Mouse (Mus musculus) cerebellum, adult 2 months (tissue): Measurements from ENCODE around the gene Mllt11. TPM values are rescaled to one million over a fixed set of nuclear protein-coding genes. Genes with fewer than 3 reads are reported as not detected.
"Not testable (repeated sequence)": the region's sequence is repeated elsewhere in the genome, so short reads cannot be mapped to it uniquely, and the experiment has no call there.

ENCODE experiments used
- DNase-seq, 2 experiments: peaks; one replicate each; pipeline ENCODE4 v3.0.0; 2021
- H3K27ac ChIP-seq: fragments of 200-500 bp; 2 replicates; pipeline ENCODE4 v1.5.1; 2012; ENCODE audit warnings: low read length, control low read depth, inconsistent platforms; ENCODE audit not compliant: insufficient read depth
- H3K27me3 ChIP-seq: fragments of 200-500 bp; 2 replicates; pipeline ENCODE4 v1.6.1; 2012; ENCODE audit warnings: inconsistent platforms, mild to moderate bottlenecking, low read length, moderate library complexity; ENCODE audit not compliant: control insufficient read depth, insufficient read depth
- H3K4me1 ChIP-seq: fragments of 200-500 bp; 2 replicates; pipeline ENCODE4 v1.6.1; 2011; ENCODE audit warnings: low read length; ENCODE audit not compliant: control insufficient read depth, insufficient read depth
- H3K4me3 ChIP-seq: fragments of 200-500 bp; replicated peaks from 2 replicates; pipeline ENCODE3; 2011; ENCODE audit warnings: mild to moderate bottlenecking, low read depth, low read length, control low read depth; ENCODE audit not compliant: insufficient read depth
- CTCF ChIP-seq: fragments of 200-500 bp; IDR thresholded peaks from 2 replicates; pipeline ENCODE4 v1.5.1; 2011; ENCODE audit warnings: low read depth, mild to moderate bottlenecking, control low read depth, low read length, moderate library complexity, borderline replicate concordance; ENCODE audit not compliant: insufficient read depth
- POLR2A ChIP-seq: fragments of 200-500 bp; IDR thresholded peaks from 2 replicates; pipeline ENCODE4 v1.6.1; 2011; ENCODE audit warnings: low read length, control low read depth, borderline replicate concordance; ENCODE audit not compliant: insufficient read depth
- WGBS: fragments of 180-500 bp; shearing (Covaris S2); methylation state at CpG from one replicate; pipeline ENCODE4 v1.1.7; 2018; 5-methylcytosine and 5-hydroxymethylcytosine counted together
- polyA plus RNA-seq: library from polyadenylated mRNA; depleted of rRNA; stranded (reverse); fragments of >200 nt; gene quantifications from 2 replicates; pipeline ENCODE4 v1.2.3, GENCODE M21; 2012

Gene Mllt11
- polyA plus RNA-seq, 1 experiment, result 352 TPM

DNA sequence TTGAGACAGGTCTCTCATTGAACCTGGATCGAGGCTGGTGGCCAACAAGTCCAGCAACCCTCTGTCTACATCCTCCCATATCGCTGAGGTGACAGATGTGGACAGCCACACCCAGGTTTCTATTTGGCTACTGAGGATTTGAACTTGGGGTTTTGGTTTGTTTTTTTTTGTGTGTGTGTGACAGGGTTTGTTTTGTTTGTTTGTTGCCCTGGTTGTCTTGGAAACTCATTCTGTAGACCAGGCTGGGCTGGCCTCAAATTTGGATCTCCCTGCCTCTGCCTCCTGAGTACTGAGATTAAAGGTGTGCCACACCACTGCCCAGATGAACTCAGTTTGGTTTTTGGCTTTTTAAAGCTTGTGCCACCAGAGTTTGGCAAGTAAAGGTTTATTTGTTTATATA lies 8.9 kb downstream of the Mllt11 start:
- no peak for TF ChIP-seq POLR2A
- no peak for TF ChIP-seq CTCF
- 80% methylated on average over 2 of the region's 2 CpGs for WGBS

DNA sequence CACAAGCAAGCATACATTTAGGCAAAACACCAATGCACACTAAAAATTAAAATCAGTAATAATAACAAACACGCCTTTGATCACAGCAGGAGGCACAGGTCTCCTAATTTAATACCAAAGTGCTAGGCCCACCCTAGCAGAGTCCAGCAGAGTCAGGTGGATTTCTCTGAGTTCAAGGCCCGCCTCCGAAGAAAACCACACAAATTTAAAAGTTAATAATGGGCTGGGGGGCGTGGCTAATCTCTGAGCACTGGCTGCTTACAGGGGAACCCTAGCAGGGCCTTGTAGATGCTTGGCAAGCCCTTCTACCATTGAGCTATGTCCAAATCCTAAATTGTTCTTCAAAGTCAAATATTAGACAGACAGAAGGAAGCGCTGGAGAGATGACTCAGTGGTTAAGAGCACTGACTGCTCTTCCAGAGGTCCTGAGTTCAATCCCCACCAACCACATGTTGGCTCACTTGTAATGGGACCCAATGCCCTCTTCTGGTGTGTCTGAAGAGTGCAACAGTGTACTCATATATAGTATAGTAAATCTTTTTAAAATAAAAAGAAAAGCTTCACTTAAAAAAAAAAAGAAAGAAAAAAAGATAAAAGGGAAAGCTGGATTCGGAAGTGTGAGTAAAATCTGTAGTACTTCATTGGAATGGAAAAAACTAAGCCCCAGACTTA lies 13.4 kb downstream of the Mllt11 start:
- Histone ChIP-seq H3K27me3 (no peaks in the 10 kb centered on the region), H3K27ac (no peak overlapping the region), H3K4me3 (no peak overlapping the region), H3K4me1 (no peaks in the 10 kb centered on the region)
- TF ChIP-seq CTCF, result no peak
- no peak for TF ChIP-seq POLR2A
- no peak for DNase-seq
- WGBS, result 80% methylated on average over 6 of the region's 6 CpGs

More for the DNA sequence above, 8.9 kb downstream of the Mllt11 start:
- H3K27me3 ChIP-seq, result no peaks in the 10 kb centered on the region
- peaks cover 4% of the 10 kb centered on the region; the same call in 1 of the 2 replicates for H3K4me1 ChIP-seq
- H3K27ac ChIP-seq, result no peak overlapping the region
- no peak for DNase-seq
- no peak overlapping the region for H3K4me3 ChIP-seq

DNA sequence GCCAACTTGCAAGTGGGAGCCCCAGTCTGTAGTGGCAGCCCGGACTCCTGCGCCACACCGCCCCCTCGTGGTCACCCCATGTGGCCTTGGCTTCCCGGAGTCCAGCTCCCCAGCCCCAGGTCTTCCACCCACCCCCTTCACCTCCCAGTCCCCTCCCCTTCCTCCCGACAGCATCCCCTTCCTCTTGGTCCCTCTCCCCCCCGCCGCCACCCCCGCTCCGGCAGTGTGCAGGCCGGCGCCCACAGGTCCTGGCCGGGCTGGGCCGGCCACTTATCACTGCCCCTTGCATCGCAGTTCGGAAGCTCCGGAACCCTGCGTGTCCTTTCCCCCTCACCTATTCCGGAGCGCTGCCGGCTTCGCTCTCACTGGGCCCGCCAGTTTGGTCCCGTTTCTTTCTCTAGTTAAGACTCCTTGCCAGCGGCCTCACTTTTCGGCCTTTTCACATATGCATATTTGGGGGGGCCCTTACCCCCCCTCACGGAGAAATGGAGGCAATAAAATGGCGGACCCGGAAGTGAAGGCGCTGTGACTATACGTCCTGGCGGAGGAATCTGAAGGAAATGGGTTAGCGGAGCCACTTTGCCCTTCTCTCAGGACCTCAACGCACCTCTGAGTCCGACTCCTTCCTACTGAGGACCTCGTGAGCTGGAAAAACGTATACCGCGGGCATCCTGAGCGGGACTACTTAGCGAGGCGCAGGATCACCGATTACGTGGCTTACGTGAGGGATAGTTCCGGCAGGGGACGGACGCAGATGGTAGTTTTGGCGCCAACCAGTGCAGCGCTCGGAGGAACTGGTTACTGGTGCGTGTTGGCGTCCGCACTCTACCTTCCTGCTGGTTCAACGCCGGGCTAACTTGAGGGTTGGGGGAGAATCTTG lies 14.5 kb downstream of the Mllt11 start, which contains the start of gene Gabpb2:
Gabpb2 (minus strand) TSS at position 662 of the 880 bp plus-strand sequence.
- no peaks in the 10 kb centered on the region for H3K4me1 ChIP-seq
- no peaks in the 10 kb centered on the region for H3K27me3 ChIP-seq
- peak within 1 kb of the TSS; percentile 87 for H3K27ac ChIP-seq
- H3K4me3 ChIP-seq, result peak within 1 kb of the TSS; percentile 70
- DNase-seq, result peak; percentile 92 to 94
- peak; percentile 72; the same call in 1 of the 2 replicates for TF ChIP-seq POLR2A
- peak; percentile 77 for TF ChIP-seq CTCF
- WGBS, result under 1% methylated on average over 56 of the region's 56 CpGs

DNA sequence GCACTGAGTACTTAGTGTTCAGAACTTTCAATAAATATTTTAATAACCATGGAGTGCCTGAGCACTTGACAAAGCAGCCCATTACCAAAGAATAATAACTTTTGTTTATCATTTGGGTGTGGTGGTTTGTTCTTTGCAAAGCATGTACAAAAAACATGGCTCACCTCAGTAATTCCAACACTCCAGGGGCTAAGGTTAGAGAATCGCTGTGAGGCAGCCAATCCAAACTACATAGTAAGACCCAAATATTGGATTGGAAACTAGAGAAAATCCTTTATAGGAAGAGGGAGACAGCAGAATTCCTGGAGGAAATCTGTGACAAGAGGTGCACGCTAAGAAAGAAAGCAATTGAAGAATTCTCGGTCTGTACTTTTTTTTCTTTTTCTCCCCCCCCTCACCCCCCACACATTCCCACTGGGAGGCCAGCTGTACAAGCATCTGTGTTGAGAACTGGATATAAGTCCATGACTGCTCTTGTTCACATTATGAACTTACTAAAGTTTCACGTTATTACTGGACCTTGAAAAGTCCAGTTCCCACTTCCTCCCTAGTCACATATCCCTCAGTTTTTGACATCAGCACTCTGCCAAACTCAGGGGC lies 15.2 kb downstream of the Mllt11 start:
- DNase-seq, result no peak
- 3% methylated on average over 4 of the region's 4 CpGs for WGBS
- peak overlapping the region; percentile 70 for H3K4me3 ChIP-seq
- TF ChIP-seq CTCF (no peak), POLR2A (no peak)
- no peaks in the 10 kb centered on the region for H3K4me1 ChIP-seq
- H3K27me3 ChIP-seq, result no peaks in the 10 kb centered on the region
- H3K27ac ChIP-seq, result no peak overlapping the region

DNA sequence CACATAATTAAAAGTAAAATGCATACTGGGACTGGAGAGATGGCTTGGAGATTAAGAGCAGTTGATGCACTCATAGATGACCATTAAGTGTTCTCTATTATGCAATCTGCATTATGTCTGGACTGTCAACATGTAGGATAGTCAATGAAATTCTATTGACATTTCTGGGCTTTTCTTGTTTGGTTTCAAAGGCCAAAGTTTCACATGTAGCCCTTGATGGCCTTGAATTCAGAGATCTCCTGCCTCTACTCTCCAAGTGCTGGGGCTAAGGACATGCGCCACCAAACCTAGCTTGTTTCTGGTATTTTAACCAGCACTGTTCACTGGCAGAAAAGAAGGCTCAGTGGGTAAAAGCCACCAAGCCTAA lies 18.4 kb downstream of the Mllt11 start:
- H3K4me3 ChIP-seq, result no peak overlapping the region
- TF ChIP-seq CTCF (no peak), POLR2A (no peak)
- WGBS, result 100% methylated on average over 1 of the region's 1 CpGs
- no peaks in the 10 kb centered on the region for H3K4me1 ChIP-seq
- H3K27ac ChIP-seq, result no peak overlapping the region
- H3K27me3 ChIP-seq, result no peaks in the 10 kb centered on the region
- no peak for DNase-seq

DNA sequence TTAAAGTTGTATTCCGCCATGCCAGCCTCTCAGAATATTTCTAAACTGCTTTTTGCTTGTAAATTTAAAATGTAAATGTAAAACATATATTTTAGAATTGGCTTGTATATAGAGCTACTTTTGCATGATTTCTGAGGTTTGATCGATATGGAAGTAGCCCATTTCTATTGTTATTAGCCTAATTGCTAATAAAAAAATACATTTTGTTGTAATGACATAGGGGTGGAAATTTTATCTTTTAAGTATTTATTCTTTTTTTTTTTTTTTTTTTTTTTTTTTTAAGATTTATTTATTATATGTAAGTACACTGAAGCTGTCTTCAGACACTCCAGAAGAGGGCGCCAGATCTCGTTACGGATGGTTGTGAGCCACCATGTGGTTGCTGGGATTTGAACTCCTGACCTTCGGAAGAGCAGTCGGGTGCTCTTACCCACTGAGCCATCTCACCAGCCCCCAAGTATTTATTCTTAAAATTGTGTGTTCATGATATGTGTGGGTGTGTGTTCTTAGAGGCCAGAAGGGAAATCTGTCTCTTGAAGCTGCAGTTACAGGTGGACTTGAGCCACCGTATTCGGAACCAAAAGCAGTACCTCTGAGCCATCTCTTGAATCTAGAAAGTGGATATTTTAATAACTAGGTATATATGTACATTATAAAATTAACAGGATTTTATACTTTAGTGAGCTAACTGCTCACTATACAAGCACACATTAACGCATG lies 18.9 kb downstream of the Mllt11 start:
- not testable (repeated sequence) for H3K27me3 ChIP-seq, DNase-seq, H3K27ac ChIP-seq, H3K4me3 ChIP-seq, H3K4me1 ChIP-seq
- 81% methylated on average over 10 of the region's 10 CpGs for WGBS

DNA sequence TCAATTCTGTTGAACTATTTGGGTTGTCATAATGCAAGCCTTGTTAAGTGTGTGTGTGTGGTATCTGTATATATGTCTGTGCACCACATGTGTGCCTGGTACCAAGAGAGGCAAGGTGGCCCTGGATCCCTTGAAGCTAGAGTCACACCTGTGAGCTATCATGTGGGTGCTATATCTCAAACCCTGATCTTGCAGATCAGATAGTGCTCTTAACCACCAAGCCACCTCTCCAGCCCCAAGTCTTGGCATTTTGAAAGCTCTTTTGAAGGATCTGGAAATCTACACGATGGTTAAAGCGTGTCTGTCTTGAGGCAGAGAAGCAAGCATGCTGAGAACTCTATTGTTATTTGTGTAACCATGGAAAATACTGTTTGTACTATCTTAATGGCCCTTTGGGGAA lies 21.4 kb downstream of the Mllt11 start:
- TF ChIP-seq POLR2A (no peak), CTCF (no peak)
- no peak overlapping the region for H3K27ac ChIP-seq
- 32% methylated on average over 2 of the region's 2 CpGs for WGBS
- H3K4me3 ChIP-seq, result no peak overlapping the region
- no peaks in the 10 kb centered on the region for H3K27me3 ChIP-seq
- DNase-seq, result no peak
- no peaks in the 10 kb centered on the region for H3K4me1 ChIP-seq

DNA sequence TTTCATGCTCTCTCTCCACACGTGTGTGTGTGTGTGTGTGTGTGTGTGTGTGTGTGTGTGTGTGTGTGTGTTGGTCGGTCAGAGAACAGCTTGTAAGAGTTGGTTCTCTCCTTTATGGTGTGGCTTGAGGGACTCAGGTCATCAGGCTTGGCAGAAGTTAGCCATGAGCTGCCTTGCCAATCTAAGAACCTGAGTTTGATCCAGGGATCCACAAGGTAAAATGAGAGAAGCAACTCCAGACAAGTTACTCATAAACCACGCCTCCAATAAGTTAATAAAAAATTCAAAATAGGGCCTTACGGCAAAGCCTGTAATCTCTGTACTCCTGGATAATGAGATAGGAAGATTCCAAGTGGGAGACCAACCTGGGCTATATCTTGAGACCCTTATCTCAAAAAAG lies 23.7 kb downstream of the Mllt11 start:
- Histone ChIP-seq H3K4me3 (no peak overlapping the region), H3K4me1 (no peaks in the 10 kb centered on the region), H3K27ac (no peak overlapping the region), H3K27me3 (no peaks in the 10 kb centered on the region)
- TF ChIP-seq POLR2A, result no peak
- WGBS, result 76% methylated on average over 4 of the region's 4 CpGs
- no peak for DNase-seq
